Mouse (Mus musculus): ENCODE data around the gene Cd72. TPM values are rescaled to one million over a fixed set of nuclear protein-coding genes. Genes with fewer than 3 reads are reported as not detected.

The Cd72 gene
- total RNA-seq, 1 experiment: 0.40 TPM

- no peaks in the 10 kb centered on the region for H3K4me1 ChIP-seq (ENCODE audit: control insufficient read depth in 2 of 2, insufficient read depth in 2 of 2, low read length in 2 of 2, poor library complexity in 1 of 2)
- no peak overlapping the region for H3K4me3 ChIP-seq (ENCODE audit: insufficient read depth in 1 of 2, low read depth in 1 of 2, low read length in 2 of 2, poor library complexity in 1 of 2, severe bottlenecking in 1 of 2)
- no peak for DNase-seq (ENCODE audit: low read depth, low spot score)
- no peaks in the 10 kb centered on the region for H3K9me3 ChIP-seq (ENCODE audit: control insufficient read depth, insufficient read depth, low read depth, low read length)
- in situ Hi-C loops (cut with MboI; ENCODE audit: low sequenced_read_pairs in 2 of 2, unreplicated experiment in 2 of 2): no loop called here
- no peak overlapping the region for H3K27ac ChIP-seq (ENCODE audit: insufficient read depth, low read depth, low read length, poor library complexity, severe bottlenecking)
- no peak overlapping the region for H3K9ac ChIP-seq (ENCODE audit: insufficient read depth, low read depth, low read length, poor library complexity, severe bottlenecking)
- H3K36me3 ChIP-seq (ENCODE audit: control insufficient read depth, insufficient read depth, low read length, poor library complexity, severe bottlenecking): no peaks in the 10 kb centered on the region
- TF ChIP-seq ZNF384 (IDR thresholded peaks at IDR 0.05; ENCODE audit: low read depth, low read length): no peak
- no peak for TF ChIP-seq MAFK (IDR thresholded peaks at IDR 0.05; ENCODE audit: insufficient read depth, low read depth, low read length)
- TF ChIP-seq CHD2 (IDR thresholded peaks at IDR 0.05; ENCODE audit: low read depth, low read length): no peak
- TF ChIP-seq ZC3H11A (IDR thresholded peaks at IDR 0.05; ENCODE audit: borderline replicate concordance, low read depth, low read length): no peak
- no peak for TF ChIP-seq HCFC1 (IDR thresholded peaks at IDR 0.05; ENCODE audit: borderline replicate concordance, insufficient read depth, low read length)
Observed at GRCm38 (mm10) chr4:43466872-43467271, 12.4 kb upstream of the Cd72 start.

GRCm38 (mm10) chr4:43465935-43466334 lies 11.5 kb upstream of the Cd72 start:
- H3K4me1 ChIP-seq (ENCODE audit: control insufficient read depth in 2 of 2, insufficient read depth in 2 of 2, low read length in 2 of 2, poor library complexity in 1 of 2): no peaks in the 10 kb centered on the region
- no peak for DNase-seq (ENCODE audit: low read depth, low spot score)
- no peak overlapping the region for H3K4me3 ChIP-seq (ENCODE audit: insufficient read depth in 1 of 2, low read depth in 1 of 2, low read length in 2 of 2, poor library complexity in 1 of 2, severe bottlenecking in 1 of 2)
- H3K36me3 ChIP-seq (ENCODE audit: control insufficient read depth, insufficient read depth, low read length, poor library complexity, severe bottlenecking): no peaks in the 10 kb centered on the region
- H3K9ac ChIP-seq (ENCODE audit: insufficient read depth, low read depth, low read length, poor library complexity, severe bottlenecking): no peak overlapping the region
- no peak overlapping the region for H3K27ac ChIP-seq (ENCODE audit: insufficient read depth, low read depth, low read length, poor library complexity, severe bottlenecking)
- no peak for TF ChIP-seq ZNF384 (IDR thresholded peaks at IDR 0.05; ENCODE audit: low read depth, low read length)
- no peak for TF ChIP-seq CHD2 (IDR thresholded peaks at IDR 0.05; ENCODE audit: low read depth, low read length)
- TF ChIP-seq ZC3H11A (IDR thresholded peaks at IDR 0.05; ENCODE audit: borderline replicate concordance, low read depth, low read length): no peak
- no peak for TF ChIP-seq HCFC1 (IDR thresholded peaks at IDR 0.05; ENCODE audit: borderline replicate concordance, insufficient read depth, low read length)
- in situ Hi-C loops (cut with MboI; ENCODE audit: low sequenced_read_pairs in 2 of 2, unreplicated experiment in 2 of 2): no loop called here
- no peaks in the 10 kb centered on the region for H3K9me3 ChIP-seq (ENCODE audit: control insufficient read depth, insufficient read depth, low read depth, low read length)

GRCm38 (mm10) chr4:43463102-43463501 lies 8.7 kb upstream of the Cd72 start:
- Histone ChIP-seq H3K4me1 (ENCODE audit: control insufficient read depth in 2 of 2, insufficient read depth in 2 of 2, low read length in 2 of 2, poor library complexity in 1 of 2) (no peaks in the 10 kb centered on the region), H3K27ac (ENCODE audit: insufficient read depth, low read depth, low read length, poor library complexity, severe bottlenecking) (no peak overlapping the region), H3K36me3 (ENCODE audit: control insufficient read depth, insufficient read depth, low read length, poor library complexity, severe bottlenecking) (no peaks in the 10 kb centered on the region), H3K9ac (ENCODE audit: insufficient read depth, low read depth, low read length, poor library complexity, severe bottlenecking) (no peak overlapping the region), H3K9me3 (ENCODE audit: control insufficient read depth, insufficient read depth, low read depth, low read length) (no peaks in the 10 kb centered on the region), H3K4me3 (ENCODE audit: insufficient read depth in 1 of 2, low read depth in 1 of 2, low read length in 2 of 2, poor library complexity in 1 of 2, severe bottlenecking in 1 of 2) (no peak overlapping the region)
- no peak for DNase-seq (ENCODE audit: low read depth, low spot score)
- TF ChIP-seq ZNF384 (IDR thresholded peaks at IDR 0.05; ENCODE audit: low read depth, low read length) (no peak), CHD2 (IDR thresholded peaks at IDR 0.05; ENCODE audit: low read depth, low read length) (no peak), MAFK (IDR thresholded peaks at IDR 0.05; ENCODE audit: insufficient read depth, low read depth, low read length) (no peak), ZC3H11A (IDR thresholded peaks at IDR 0.05; ENCODE audit: borderline replicate concordance, low read depth, low read length) (no peak), HCFC1 (IDR thresholded peaks at IDR 0.05; ENCODE audit: borderline replicate concordance, insufficient read depth, low read length) (no peak)
- in situ Hi-C loops (cut with MboI; ENCODE audit: low sequenced_read_pairs in 2 of 2, unreplicated experiment in 2 of 2): no loop called here

GRCm38 (mm10) chr4:43457124-43457523 lies 2.7 kb upstream of the Cd72 start:
- H3K36me3 ChIP-seq (ENCODE audit: control insufficient read depth, insufficient read depth, low read length, poor library complexity, severe bottlenecking): no peaks in the 10 kb centered on the region
- in situ Hi-C loops (cut with MboI; ENCODE audit: low sequenced_read_pairs in 2 of 2, unreplicated experiment in 2 of 2): no loop called here
- H3K9ac ChIP-seq (ENCODE audit: insufficient read depth, low read depth, low read length, poor library complexity, severe bottlenecking): no peak overlapping the region
- no peak for DNase-seq (ENCODE audit: low read depth, low spot score)
- H3K27ac ChIP-seq (ENCODE audit: insufficient read depth, low read depth, low read length, poor library complexity, severe bottlenecking): no peak overlapping the region
- TF ChIP-seq ZC3H11A (IDR thresholded peaks at IDR 0.05; ENCODE audit: borderline replicate concordance, low read depth, low read length) (no peak), MAFK (IDR thresholded peaks at IDR 0.05; ENCODE audit: insufficient read depth, low read depth, low read length) (no peak), CHD2 (IDR thresholded peaks at IDR 0.05; ENCODE audit: low read depth, low read length) (no peak), ZNF384 (IDR thresholded peaks at IDR 0.05; ENCODE audit: low read depth, low read length) (no peak), HCFC1 (IDR thresholded peaks at IDR 0.05; ENCODE audit: borderline replicate concordance, insufficient read depth, low read length) (no peak)
- H3K4me3 ChIP-seq (ENCODE audit: insufficient read depth in 1 of 2, low read depth in 1 of 2, low read length in 2 of 2, poor library complexity in 1 of 2, severe bottlenecking in 1 of 2): no peak overlapping the region
- H3K4me1 ChIP-seq (ENCODE audit: control insufficient read depth in 2 of 2, insufficient read depth in 2 of 2, low read length in 2 of 2, poor library complexity in 1 of 2): peaks cover 0 to 5% of the 10 kb centered on the region in 2 experiments; a peak in 1 of 4 replicates
- H3K9me3 ChIP-seq (ENCODE audit: control insufficient read depth, insufficient read depth, low read depth, low read length): no peaks in the 10 kb centered on the region

GRCm38 (mm10) chr4:43456470-43456869 lies 2.0 kb upstream of the Cd72 start:
- in situ Hi-C loops (cut with MboI; ENCODE audit: low sequenced_read_pairs in 2 of 2, unreplicated experiment in 2 of 2): no loop called here
- H3K9ac ChIP-seq (ENCODE audit: insufficient read depth, low read depth, low read length, poor library complexity, severe bottlenecking): no peak overlapping the region
- TF ChIP-seq MAFK (IDR thresholded peaks at IDR 0.05; ENCODE audit: insufficient read depth, low read depth, low read length) (no peak), ZC3H11A (IDR thresholded peaks at IDR 0.05; ENCODE audit: borderline replicate concordance, low read depth, low read length) (no peak)

More at GRCm38 (mm10) chr4:43456470-43456869, 2.0 kb upstream of the Cd72 start:
- peaks cover 0 to 5% of the 10 kb centered on the region in 2 experiments; a peak in 1 of 4 replicates for H3K4me1 ChIP-seq (ENCODE audit: control insufficient read depth in 2 of 2, insufficient read depth in 2 of 2, low read length in 2 of 2, poor library complexity in 1 of 2)
- no peaks in the 10 kb centered on the region for H3K9me3 ChIP-seq (ENCODE audit: control insufficient read depth, insufficient read depth, low read depth, low read length)
- H3K36me3 ChIP-seq (ENCODE audit: control insufficient read depth, insufficient read depth, low read length, poor library complexity, severe bottlenecking): no peaks in the 10 kb centered on the region
- no peak for DNase-seq (ENCODE audit: low read depth, low spot score)
- H3K27ac ChIP-seq (ENCODE audit: insufficient read depth, low read depth, low read length, poor library complexity, severe bottlenecking): no peak overlapping the region
- no peak overlapping the region for H3K4me3 ChIP-seq (ENCODE audit: insufficient read depth in 1 of 2, low read depth in 1 of 2, low read length in 2 of 2, poor library complexity in 1 of 2, severe bottlenecking in 1 of 2)
